Mouse (Mus musculus): ENCODE data around the gene Insr. TPM values are rescaled to one million over a fixed set of nuclear protein-coding genes. Genes with fewer than 3 reads are reported as not detected.
"Not testable (repeated sequence)": the region's sequence is repeated elsewhere in the genome, so short reads cannot be mapped to it uniquely, and the experiment has no call there.

Gene Insr
- polyA plus RNA-seq, 1 experiment from 2014 or later: 37.9 TPM

DNA sequence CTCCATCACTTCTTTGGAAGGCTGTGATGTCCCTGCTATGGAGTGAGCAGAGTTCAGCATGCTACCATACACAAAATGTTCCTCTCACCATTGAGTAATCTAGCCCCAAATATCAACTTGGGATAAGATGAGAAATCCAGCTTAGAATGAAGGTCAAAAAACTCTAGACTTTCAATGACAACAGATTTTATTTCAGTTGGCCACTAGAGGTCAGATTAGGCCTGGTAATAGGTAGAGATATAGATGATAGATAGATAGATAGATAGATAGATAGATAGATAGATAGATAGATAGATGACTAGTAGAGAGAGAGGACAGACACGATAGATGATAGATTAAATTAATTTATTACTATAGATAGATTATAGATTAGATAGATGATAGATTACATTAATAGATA, 99.5 kb downstream of the Insr start:
- Histone ChIP-seq H3K36me3 (ENCODE audit: control insufficient read depth, insufficient read depth, low read length) (peaks cover 7% of the 10 kb centered on the region; the same call in 1 of the 2 replicates), H3K9ac (ENCODE audit: low read length) (no peak overlapping the region)
- no peak for DNase-seq (ENCODE audit: low spot score)

DNA sequence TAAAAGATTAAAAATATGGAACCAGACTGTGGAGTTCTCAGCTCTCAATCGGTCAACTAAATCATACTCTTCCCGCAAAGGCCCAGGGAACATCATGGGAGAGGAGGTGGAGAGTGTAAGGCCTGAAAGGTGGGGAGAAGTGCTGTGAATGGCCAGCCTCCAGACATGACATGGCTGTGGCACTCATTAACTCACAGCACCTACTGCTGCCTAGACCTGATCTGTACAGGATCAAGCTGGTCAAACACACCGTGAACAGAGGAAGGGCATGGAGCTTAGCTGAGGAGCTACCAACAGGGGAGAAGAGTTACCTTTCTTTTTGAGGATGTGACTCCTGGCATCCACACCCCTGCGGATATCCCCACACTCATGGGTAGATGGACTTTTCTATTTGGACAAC, 102.0 kb downstream of the Insr start:
- ATAC-seq (ENCODE audit: insufficient number of reproducible peaks, low FRiP score, low TSS enrichment, low read depth): no peak
- Histone ChIP-seq H3K27ac (replicated peaks; ENCODE audit: low read depth, low read length) (no peak overlapping the region), H3K36me3 (ENCODE audit: control insufficient read depth, insufficient read depth, low read length) (peaks cover 10% of the 10 kb centered on the region; the same call in 1 of the 2 replicates), H3K4me1 (ENCODE audit: control insufficient read depth, insufficient read depth, low read length) (no peaks in the 10 kb centered on the region), H3K9ac (ENCODE audit: low read length) (no peak overlapping the region), H3K27me3 (ENCODE audit: control insufficient read depth, insufficient read depth, low read length) (no peaks in the 10 kb centered on the region), H3K4me2 (ENCODE audit: low read depth, severe bottlenecking) (no peak overlapping the region), H3K4me3 (ENCODE audit: low read depth, low read length) (no peak overlapping the region), H3K9me3 (ENCODE audit: control insufficient read depth, low read length) (peaks cover 3% of the 10 kb centered on the region; the same call in 1 of the 2 replicates)
- WGBS: 97% methylated on average over 4 of the region's 4 CpGs
- DNase-seq (ENCODE audit: low spot score): no peak

More for the DNA sequence above, 99.5 kb downstream of the Insr start:
- H3K27me3 ChIP-seq (ENCODE audit: control insufficient read depth, insufficient read depth, low read length): no peaks in the 10 kb centered on the region
- WGBS: 76% methylated on average over 1 of the region's 1 CpGs
- peaks cover 3% of the 10 kb centered on the region; the same call in 1 of the 2 replicates for H3K9me3 ChIP-seq (ENCODE audit: control insufficient read depth, low read length)
- no peak for ATAC-seq (ENCODE audit: insufficient number of reproducible peaks, low FRiP score, low TSS enrichment, low read depth)
- no peaks in the 10 kb centered on the region for H3K4me1 ChIP-seq (ENCODE audit: control insufficient read depth, insufficient read depth, low read length)
- H3K4me3 ChIP-seq (ENCODE audit: low read depth, low read length): no peak overlapping the region
- H3K27ac ChIP-seq (replicated peaks; ENCODE audit: low read depth, low read length): no peak overlapping the region
- H3K4me2 ChIP-seq (ENCODE audit: low read depth, severe bottlenecking): no peak overlapping the region

DNA sequence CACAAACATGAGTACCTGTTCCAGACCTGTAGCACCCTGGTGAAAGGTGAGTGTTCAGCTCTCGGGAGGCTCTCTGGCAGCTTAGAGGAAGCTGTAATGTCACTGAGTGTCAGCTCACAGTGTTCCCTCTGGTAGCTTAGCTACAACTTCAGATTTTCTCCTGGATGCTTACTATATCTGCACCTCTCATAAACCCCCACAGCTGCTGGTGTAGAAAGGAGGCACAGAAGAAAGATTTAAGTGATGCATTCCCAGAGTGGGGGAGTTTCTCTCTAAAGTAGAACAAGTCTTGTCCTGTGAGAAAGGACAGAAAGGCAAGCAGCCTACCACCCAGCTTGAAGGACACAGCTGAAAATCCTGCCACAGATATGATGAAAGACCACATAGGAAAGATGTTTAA, 107.2 kb downstream of the Insr start:
- Histone ChIP-seq H3K9ac (ENCODE audit: low read length) (no peak overlapping the region), H3K27ac (replicated peaks; ENCODE audit: low read depth, low read length) (no peak overlapping the region), H3K9me3 (ENCODE audit: control insufficient read depth, low read length) (peaks cover 3% of the 10 kb centered on the region; the same call in 1 of the 2 replicates), H3K4me3 (ENCODE audit: low read depth, low read length) (no peak overlapping the region), H3K36me3 (ENCODE audit: control insufficient read depth, insufficient read depth, low read length) (peaks cover 13% of the 10 kb centered on the region), H3K4me1 (ENCODE audit: control insufficient read depth, insufficient read depth, low read length) (no peaks in the 10 kb centered on the region), H3K4me2 (ENCODE audit: low read depth, severe bottlenecking) (no peak overlapping the region), H3K27me3 (ENCODE audit: control insufficient read depth, insufficient read depth, low read length) (no peaks in the 10 kb centered on the region)
- ATAC-seq (ENCODE audit: insufficient number of reproducible peaks, low FRiP score, low TSS enrichment, low read depth) (no peak), DNase-seq (ENCODE audit: low spot score) (no peak)
- 79% methylated on average over 1 of the region's 1 CpGs for WGBS

DNA sequence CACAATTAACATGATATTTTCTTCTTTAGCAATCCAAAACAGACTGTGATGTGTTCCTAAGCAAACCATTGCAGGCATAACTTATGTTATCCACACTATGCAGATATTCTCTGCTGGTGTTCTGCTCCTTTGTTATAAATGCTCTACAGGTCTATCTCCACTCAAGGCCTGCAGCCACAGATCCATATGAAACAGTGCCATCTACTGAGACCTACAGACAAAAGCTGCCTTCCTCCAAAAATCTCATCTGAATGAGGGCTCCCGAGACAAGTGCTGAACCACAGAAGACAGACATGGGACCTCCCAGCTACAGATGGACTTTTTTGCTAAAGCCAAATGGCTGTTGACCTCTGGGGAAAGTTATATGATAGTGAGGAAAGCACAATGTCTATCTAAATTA, 132.9 kb downstream of the Insr start:
- Histone ChIP-seq H3K9me3 (ENCODE audit: control insufficient read depth, low read length) (no peaks in the 10 kb centered on the region), H3K36me3 (ENCODE audit: control insufficient read depth, insufficient read depth, low read length) (no peaks in the 10 kb centered on the region), H3K27me3 (ENCODE audit: control insufficient read depth, insufficient read depth, low read length) (no peaks in the 10 kb centered on the region), H3K27ac (replicated peaks; ENCODE audit: low read depth, low read length) (no peak overlapping the region), H3K4me3 (ENCODE audit: low read depth, low read length) (no peak overlapping the region), H3K9ac (ENCODE audit: low read length) (no peak overlapping the region), H3K4me2 (ENCODE audit: low read depth, severe bottlenecking) (no peak overlapping the region), H3K4me1 (ENCODE audit: control insufficient read depth, insufficient read depth, low read length) (no peaks in the 10 kb centered on the region)
- 84% methylated on average over 1 of the region's 1 CpGs for WGBS
- no peak for ATAC-seq (ENCODE audit: insufficient number of reproducible peaks, low FRiP score, low TSS enrichment, low read depth)
- DNase-seq (ENCODE audit: low spot score): no peak

DNA sequence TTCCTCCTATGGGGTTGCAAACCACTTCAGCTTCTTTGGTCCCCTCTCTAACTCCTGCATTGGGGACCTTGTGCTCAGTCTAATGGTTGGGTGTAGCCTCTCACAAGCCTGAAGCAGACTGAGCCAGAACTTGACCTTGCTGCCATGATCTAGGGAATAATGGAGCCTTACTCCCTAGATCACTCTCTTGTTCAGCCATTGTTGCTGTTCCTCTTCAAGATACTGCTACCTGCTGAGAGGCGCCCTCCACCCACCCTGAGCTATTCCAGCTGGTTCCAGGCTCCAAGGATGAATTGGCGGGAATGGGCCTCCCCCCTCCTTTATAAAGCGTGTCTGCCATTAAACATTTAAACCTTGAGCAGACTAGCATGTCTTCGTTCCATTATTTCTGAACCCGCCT, 179.0 kb downstream of the Insr start:
- H3K4me1 ChIP-seq (ENCODE audit: control insufficient read depth, insufficient read depth, low read length); ATAC-seq (ENCODE audit: insufficient number of reproducible peaks, low FRiP score, low TSS enrichment, low read depth); H3K4me2 ChIP-seq (ENCODE audit: low read depth, severe bottlenecking); H3K27me3 ChIP-seq (ENCODE audit: control insufficient read depth, insufficient read depth, low read length); DNase-seq (ENCODE audit: low spot score); H3K9ac ChIP-seq (ENCODE audit: low read length); H3K9me3 ChIP-seq (ENCODE audit: control insufficient read depth, low read length); H3K4me3 ChIP-seq (ENCODE audit: low read depth, low read length); H3K27ac ChIP-seq (replicated peaks; ENCODE audit: low read depth, low read length); H3K36me3 ChIP-seq (ENCODE audit: control insufficient read depth, insufficient read depth, low read length): not testable (repeated sequence)
- 85% methylated on average over 5 of the region's 5 CpGs for WGBS

Small RNA genes lying within 50 kb of the gene (microRNA-seq; reads per million reads assigned to microRNA genes)
- not detected for gene Gm25775

Other genes with a start within 250 kb of the Insr start
- gene A430078G23Rik, start 73.8 kb upstream of the Insr start, polyA plus RNA-seq (2014; fragmentation: Nextera tagmentation; extraction: Ambion mirVana): not detected in 2 replicates
- 8.2 TPM in 2 replicates for gene Arhgef18, start 113.4 kb upstream of the Insr start, polyA plus RNA-seq (2014; fragmentation: Nextera tagmentation; extraction: Ambion mirVana)
- 2.9 and 3.8 TPM in 2 replicates for gene Pex11g, start 188.1 kb upstream of the Insr start, polyA plus RNA-seq (2014; fragmentation: Nextera tagmentation; extraction: Ambion mirVana)
- gene Tex45, start 191.2 kb upstream of the Insr start, polyA plus RNA-seq (2014; fragmentation: Nextera tagmentation; extraction: Ambion mirVana): 0.13 TPM in 1 of 2 replicates, not detected in the other
- gene Zfp358, start 213.5 kb upstream of the Insr start, polyA plus RNA-seq (2014; fragmentation: Nextera tagmentation; extraction: Ambion mirVana): 28.3 and 39.0 TPM in 2 replicates
- 44.1 and 46.5 TPM in 2 replicates for gene Mcoln1, start 220.8 kb upstream of the Insr start, polyA plus RNA-seq (2014; fragmentation: Nextera tagmentation; extraction: Ambion mirVana)
- 13.4 and 15.7 TPM in 2 replicates for gene Pnpla6, start 235.8 kb upstream of the Insr start, polyA plus RNA-seq (2014; fragmentation: Nextera tagmentation; extraction: Ambion mirVana)